Mouse (Mus musculus): ENCODE results near the gene Prkcb. TPM values are rescaled to one million over a fixed set of nuclear protein-coding genes. Genes with fewer than 3 reads are reported as not detected.

Prkcb gene
- total and polyA plus RNA-seq, 2 experiments from 2014 or later = 196 to 307 TPM

DNA sequence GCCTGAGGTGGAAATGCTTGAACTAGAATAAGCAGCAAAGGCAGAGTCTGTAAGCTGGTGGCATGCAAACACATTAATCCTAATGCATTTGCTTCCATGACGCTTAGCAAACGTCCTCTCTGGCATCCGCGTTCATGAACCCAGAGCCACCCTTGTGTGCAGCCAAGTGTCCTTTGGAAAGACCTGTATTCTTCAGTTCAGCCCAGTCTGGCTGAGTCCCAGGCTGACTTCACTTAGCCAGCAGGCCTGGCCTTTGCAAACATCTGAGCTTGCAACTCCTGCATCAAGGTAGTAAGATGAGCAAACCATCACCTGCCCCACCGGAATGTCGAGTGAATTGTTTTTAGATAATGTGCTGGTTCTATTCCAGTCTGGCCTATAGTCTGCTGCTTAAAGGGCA is 126.1 kb downstream of the Prkcb start:
- no peak overlapping the region for H3K4me2 ChIP-seq (ENCODE audit: low read depth, low read length, poor library complexity, severe bottlenecking)
- no peak overlapping the region for H3K4me3 ChIP-seq (ENCODE audit: low read depth, low read length)
- no peak overlapping the region for H3K9ac ChIP-seq (replicated peaks; ENCODE audit: low read length, poor library complexity, severe bottlenecking)
- H3K9me3 ChIP-seq (ENCODE audit: low read length) = no peaks in the 10 kb centered on the region
- no peaks in the 10 kb centered on the region for H3K27me3 ChIP-seq (ENCODE audit: insufficient read depth, low read length)
- TF ChIP-seq CTCF (IDR thresholded peaks at IDR 0.05) = no peak
- WGBS = 79% methylated on average over 6 of the region's 6 CpGs
- H3K4me1 ChIP-seq (ENCODE audit: insufficient read depth, low read length) = no peaks in the 10 kb centered on the region
- no peak overlapping the region for H3K27ac ChIP-seq (ENCODE audit: low read depth, low read length)
- no peaks in the 10 kb centered on the region for H3K36me3 ChIP-seq (ENCODE audit: insufficient read depth, low read length)
- ATAC-seq (ENCODE audit: low FRiP score) (no peak), DNase-seq (ENCODE audit: low spot score) (no peak)

GRCm38 (mm10) chr7:122415387-122415786 is 126.8 kb downstream of the Prkcb start:
- DNase-seq (ENCODE audit: low spot score) = no peak
- no peaks in the 10 kb centered on the region for H3K4me1 ChIP-seq (ENCODE audit: insufficient read depth, low read length)
- H3K9ac ChIP-seq (replicated peaks; ENCODE audit: low read length, poor library complexity, severe bottlenecking) = no peak overlapping the region
- no peak overlapping the region for H3K27ac ChIP-seq (ENCODE audit: low read depth, low read length)
- TF ChIP-seq CTCF (IDR thresholded peaks at IDR 0.05) = no peak
- no peak overlapping the region for H3K4me3 ChIP-seq (ENCODE audit: low read depth, low read length)
- no peak overlapping the region for H3K4me2 ChIP-seq (ENCODE audit: low read depth, low read length, poor library complexity, severe bottlenecking)
- H3K9me3 ChIP-seq (ENCODE audit: low read length) = no peaks in the 10 kb centered on the region
- H3K27me3 ChIP-seq (ENCODE audit: insufficient read depth, low read length) = no peaks in the 10 kb centered on the region
- no peak for ATAC-seq (ENCODE audit: low FRiP score)
- WGBS = 92% methylated on average over 9 of the region's 9 CpGs
- H3K36me3 ChIP-seq (ENCODE audit: insufficient read depth, low read length) = no peaks in the 10 kb centered on the region

GRCm38 (mm10) chr7:122415904-122416303 is 127.4 kb downstream of the Prkcb start:
- no peaks in the 10 kb centered on the region for H3K4me1 ChIP-seq (ENCODE audit: insufficient read depth, low read length)

DNA sequence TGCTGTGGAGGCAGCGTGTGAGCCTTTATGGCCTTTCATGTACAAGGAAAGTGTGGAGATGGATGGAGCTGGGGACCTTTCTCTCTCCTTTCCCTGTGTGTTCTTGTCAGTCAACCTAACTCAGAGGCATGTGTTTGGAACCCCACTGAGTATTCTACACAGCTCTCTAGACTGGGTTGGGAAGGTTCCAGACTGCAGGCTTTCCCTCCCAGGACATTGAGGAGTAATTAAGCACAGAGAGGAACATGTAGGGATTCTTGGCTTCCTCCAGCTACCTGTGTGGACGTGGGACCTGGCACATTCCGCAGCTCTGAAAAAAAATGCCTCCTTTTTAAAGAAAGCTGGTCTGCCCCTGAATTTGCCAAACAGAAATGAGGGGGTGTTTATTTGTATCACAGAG is 130.0 kb downstream of the Prkcb start:
- Histone ChIP-seq H3K4me1 (ENCODE audit: insufficient read depth, low read length) (0 out of 2 replicates have a peak, but pooled peaks cover 3% of the 10 kb centered on the region), H3K27ac (ENCODE audit: low read depth, low read length) (no peak overlapping the region), H3K4me3 (ENCODE audit: low read depth, low read length) (no peak overlapping the region), H3K36me3 (ENCODE audit: insufficient read depth, low read length) (no peaks in the 10 kb centered on the region), H3K9me3 (ENCODE audit: low read length) (no peaks in the 10 kb centered on the region), H3K9ac (replicated peaks; ENCODE audit: low read length, poor library complexity, severe bottlenecking) (no peak overlapping the region), H3K27me3 (ENCODE audit: insufficient read depth, low read length) (no peaks in the 10 kb centered on the region), H3K4me2 (ENCODE audit: low read depth, low read length, poor library complexity, severe bottlenecking) (no peak overlapping the region)
- ATAC-seq (ENCODE audit: low FRiP score) = no peak
- no peak for DNase-seq (ENCODE audit: low spot score)
- TF ChIP-seq CTCF (IDR thresholded peaks at IDR 0.05) = no peak
- WGBS = 76% methylated on average over 3 of the region's 3 CpGs

More at GRCm38 (mm10) chr7:122415904-122416303, 127.4 kb downstream of the Prkcb start:
- WGBS = 48% methylated on average over 12 of the region's 12 CpGs
- no peak overlapping the region for H3K4me2 ChIP-seq (ENCODE audit: low read depth, low read length, poor library complexity, severe bottlenecking)
- no peaks in the 10 kb centered on the region for H3K9me3 ChIP-seq (ENCODE audit: low read length)
- H3K4me3 ChIP-seq (ENCODE audit: low read depth, low read length) = no peak overlapping the region
- H3K36me3 ChIP-seq (ENCODE audit: insufficient read depth, low read length) = no peaks in the 10 kb centered on the region
- no peak overlapping the region for H3K9ac ChIP-seq (replicated peaks; ENCODE audit: low read length, poor library complexity, severe bottlenecking)
- ATAC-seq (ENCODE audit: low FRiP score) = no peak
- H3K27me3 ChIP-seq (ENCODE audit: insufficient read depth, low read length) = no peaks in the 10 kb centered on the region
- peak; percentile 42 for DNase-seq (ENCODE audit: low spot score)
- no peak overlapping the region for H3K27ac ChIP-seq (ENCODE audit: low read depth, low read length)
- TF ChIP-seq CTCF (IDR thresholded peaks at IDR 0.05) = no peak

GRCm38 (mm10) chr7:122423816-122424215 is 135.3 kb downstream of the Prkcb start:
- no peaks in the 10 kb centered on the region for H3K27me3 ChIP-seq (ENCODE audit: insufficient read depth, low read length)
- H3K36me3 ChIP-seq (ENCODE audit: insufficient read depth, low read length) = no peaks in the 10 kb centered on the region
- no peak for DNase-seq (ENCODE audit: low spot score)
- no peak overlapping the region for H3K4me3 ChIP-seq (ENCODE audit: low read depth, low read length)
- no peak overlapping the region for H3K27ac ChIP-seq (ENCODE audit: low read depth, low read length)
- 44% methylated on average over 4 of the region's 4 CpGs for WGBS
- ATAC-seq (ENCODE audit: low FRiP score) = no peak
- H3K9me3 ChIP-seq (ENCODE audit: low read length) = no peaks in the 10 kb centered on the region
- 0 out of 2 replicates have a peak, but pooled peaks cover 3% of the 10 kb centered on the region for H3K4me1 ChIP-seq (ENCODE audit: insufficient read depth, low read length)
- H3K9ac ChIP-seq (replicated peaks; ENCODE audit: low read length, poor library complexity, severe bottlenecking) = no peak overlapping the region
- no peak for TF ChIP-seq CTCF (IDR thresholded peaks at IDR 0.05)
- H3K4me2 ChIP-seq (ENCODE audit: low read depth, low read length, poor library complexity, severe bottlenecking) = no peak overlapping the region

- no peak for ATAC-seq (ENCODE audit: low FRiP score)
- Histone ChIP-seq H3K4me1 (ENCODE audit: insufficient read depth, low read length) (no peaks in the 10 kb centered on the region), H3K9ac (replicated peaks; ENCODE audit: low read length, poor library complexity, severe bottlenecking) (no peak overlapping the region), H3K4me3 (ENCODE audit: low read depth, low read length) (no peak overlapping the region), H3K9me3 (ENCODE audit: low read length) (no peaks in the 10 kb centered on the region), H3K4me2 (ENCODE audit: low read depth, low read length, poor library complexity, severe bottlenecking) (no peak overlapping the region), H3K27me3 (ENCODE audit: insufficient read depth, low read length) (no peaks in the 10 kb centered on the region), H3K36me3 (ENCODE audit: insufficient read depth, low read length) (no peaks in the 10 kb centered on the region), H3K27ac (ENCODE audit: low read depth, low read length) (no peak overlapping the region)
- WGBS = 88% methylated on average over 5 of the region's 5 CpGs
- DNase-seq (ENCODE audit: low spot score) = peak; percentile 61
- no peak for TF ChIP-seq CTCF (IDR thresholded peaks at IDR 0.05)
Observed at GRCm38 (mm10) chr7:122429134-122429533, 140.6 kb downstream of the Prkcb start.

Data from midbrain, postnatal 0 days (tissue).